Mouse (Mus musculus) forebrain, postnatal 0 days (tissue): ENCODE measurements at regions not wholly inside any gene's neighbourhood (a gene's known extent, or its start where the extent isn't known, plus 50 kb on each side); places are given as distances from the start of the nearest gene placed in this dataset.
"Not testable (repeated sequence)": the region's sequence is repeated elsewhere in the genome, so short reads cannot be mapped to it uniquely, and the experiment has no call there.

Experiments
- ATAC-seq: fragments of 200-750 bp; cut with Nextera tagmentation; 2 replicates; pipeline ENCODE4 v1.8.0; 2017; ENCODE audit warnings: mild to moderate bottlenecking, moderate library complexity
- DNase-seq: peaks from one replicate; pipeline ENCODE4 v3.0.0-alpha.2; 2015
- H3K27ac ChIP-seq: fragments of 300-500 bp; sonication (generic); 2 replicates; pipeline ENCODE4 v1.5.1; 2014; ENCODE audit warnings: low read depth, mild to moderate bottlenecking, antibody characterized with exemption, low read length, moderate library complexity, mixed read lengths
- H3K27me3 ChIP-seq: fragments of 300-500 bp; sonication (generic); 2 replicates; pipeline ENCODE4 v1.6.1; 2014; ENCODE audit warnings: mild to moderate bottlenecking, low read length, mixed read lengths; ENCODE audit not compliant: insufficient read depth
- H3K36me3 ChIP-seq: fragments of 300-500 bp; sonication (generic); 2 replicates; pipeline ENCODE4 v1.6.1; 2014; ENCODE audit warnings: mild to moderate bottlenecking, moderate library complexity; ENCODE audit not compliant: insufficient read depth
- H3K4me1 ChIP-seq: fragments of 300-500 bp; sonication (generic); 2 replicates; pipeline ENCODE4 v1.6.1; 2014; ENCODE audit warnings: antibody characterized with exemption; ENCODE audit not compliant: insufficient read depth
- H3K4me2 ChIP-seq: fragments of 300-500 bp; sonication (generic); 2 replicates; pipeline ENCODE4 v1.6.1; 2014; ENCODE audit warnings: low read depth, mild to moderate bottlenecking, moderate library complexity
- H3K4me3 ChIP-seq: fragments of 300-500 bp; sonication (generic); 2 replicates; pipeline ENCODE4 v1.5.1; 2014; ENCODE audit warnings: low read depth, low read length, mixed read lengths
- H3K9ac ChIP-seq: fragments of 300-500 bp; sonication (generic); 2 replicates; pipeline ENCODE4 v1.6.1; 2014; ENCODE audit warnings: mild to moderate bottlenecking
- H3K9me3 ChIP-seq: fragments of 300-500 bp; sonication (generic); 2 replicates; pipeline ENCODE4 v1.6.1; 2016; ENCODE audit warnings: low read length
- CTCF ChIP-seq: sonication (generic); IDR thresholded peaks from 2 replicates; pipeline ENCODE4 v1.5.1; 2016; ENCODE audit warnings: antibody characterized with exemption, control low read depth, low read depth
- WGBS: fragments of 180-500 bp; shearing (Covaris S2); extraction: QIAGEN DNeasy Blood & Tissue Kit; methylation state at CpG from one replicate; pipeline ENCODE4 v1.1.7; 2014; 5-methylcytosine and 5-hydroxymethylcytosine counted together

DNA sequence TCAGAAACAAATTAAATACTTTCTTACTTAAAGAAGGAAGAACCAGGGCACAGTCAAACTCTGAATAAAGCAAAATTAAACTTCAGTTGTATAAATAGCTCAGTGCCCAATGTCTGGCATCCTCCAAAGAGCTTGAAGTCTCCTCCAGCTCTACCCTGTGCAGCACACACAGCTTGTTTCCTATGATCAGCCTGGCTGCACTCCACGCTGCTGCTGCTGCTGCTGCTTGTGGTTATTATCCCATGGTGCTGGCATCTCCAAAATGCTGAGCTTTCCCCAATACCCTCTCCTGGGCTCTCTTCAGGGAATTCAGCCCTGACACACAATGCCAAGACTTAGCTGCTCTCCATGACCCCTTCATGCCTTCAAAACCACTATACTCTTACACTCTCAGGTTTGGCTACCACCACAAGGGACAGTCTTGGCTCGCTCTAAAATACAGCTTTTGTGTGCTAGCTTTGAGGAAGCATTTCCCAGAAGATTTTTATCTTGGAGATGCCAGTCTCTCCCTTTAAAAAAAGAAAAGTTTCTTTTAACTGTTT, 121.0 kb downstream of the Rab10 start:
- H3K9ac ChIP-seq, H3K27me3 ChIP-seq, H3K27ac ChIP-seq, H3K9me3 ChIP-seq, H3K4me3 ChIP-seq, H3K36me3 ChIP-seq, H3K4me1 ChIP-seq, DNase-seq, H3K4me2 ChIP-seq, ATAC-seq: not testable (repeated sequence)
- 65% methylated on average over 2 of the region's 2 CpGs for WGBS

DNA sequence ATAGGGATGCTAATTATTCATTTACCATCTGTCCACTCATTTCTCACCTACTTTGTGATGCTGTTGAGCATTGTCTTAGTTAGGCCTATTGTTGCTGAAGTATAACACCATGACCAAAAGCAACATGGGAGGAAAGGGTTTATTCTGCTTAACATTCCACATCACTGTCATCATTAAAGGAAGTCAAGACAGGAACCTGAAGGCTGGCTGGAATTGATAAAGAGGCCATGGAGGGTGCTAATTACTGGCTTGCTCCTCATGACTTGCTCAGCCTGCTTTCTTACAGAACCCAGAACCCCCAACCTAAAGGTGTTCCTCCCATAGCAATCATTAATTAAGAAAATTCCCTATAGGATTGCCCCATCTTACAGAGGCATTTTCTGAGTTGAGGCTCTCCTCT, 121.6 kb downstream of the Rab10 start:
- no peak overlapping the region for H3K9ac ChIP-seq
- H3K4me1 ChIP-seq, result no peaks in the 10 kb centered on the region
- TF ChIP-seq CTCF, result no peak
- ATAC-seq, result no peak
- no peak overlapping the region for H3K4me2 ChIP-seq
- no peaks in the 10 kb centered on the region for H3K36me3 ChIP-seq
- no peaks in the 10 kb centered on the region for H3K27me3 ChIP-seq
- no peaks in the 10 kb centered on the region for H3K9me3 ChIP-seq
- no peak overlapping the region for H3K27ac ChIP-seq
- H3K4me3 ChIP-seq, result no peak overlapping the region
- no peak for DNase-seq

DNA sequence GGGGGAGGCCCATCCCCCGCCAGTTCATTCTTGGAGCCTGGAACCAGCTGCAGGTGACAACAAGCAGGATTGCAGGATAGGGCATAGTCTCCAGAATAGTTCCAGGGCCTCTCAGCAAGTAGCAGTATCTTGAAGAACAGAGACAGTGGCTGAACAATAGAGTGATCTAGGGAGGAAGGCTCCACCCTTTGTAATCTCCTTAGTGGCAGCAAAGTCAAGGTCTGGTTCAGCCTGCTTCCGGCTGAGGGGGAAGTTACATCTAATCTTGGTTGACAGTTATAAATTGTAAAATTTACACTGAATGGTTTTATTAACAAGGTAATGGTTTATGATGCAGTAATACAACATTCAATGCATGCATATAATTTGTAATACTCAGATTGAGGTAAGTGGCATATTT, 136.4 kb downstream of the Rab10 start:
- H3K27ac ChIP-seq, result no peak overlapping the region
- ATAC-seq (no peak), DNase-seq (no peak)

DNA sequence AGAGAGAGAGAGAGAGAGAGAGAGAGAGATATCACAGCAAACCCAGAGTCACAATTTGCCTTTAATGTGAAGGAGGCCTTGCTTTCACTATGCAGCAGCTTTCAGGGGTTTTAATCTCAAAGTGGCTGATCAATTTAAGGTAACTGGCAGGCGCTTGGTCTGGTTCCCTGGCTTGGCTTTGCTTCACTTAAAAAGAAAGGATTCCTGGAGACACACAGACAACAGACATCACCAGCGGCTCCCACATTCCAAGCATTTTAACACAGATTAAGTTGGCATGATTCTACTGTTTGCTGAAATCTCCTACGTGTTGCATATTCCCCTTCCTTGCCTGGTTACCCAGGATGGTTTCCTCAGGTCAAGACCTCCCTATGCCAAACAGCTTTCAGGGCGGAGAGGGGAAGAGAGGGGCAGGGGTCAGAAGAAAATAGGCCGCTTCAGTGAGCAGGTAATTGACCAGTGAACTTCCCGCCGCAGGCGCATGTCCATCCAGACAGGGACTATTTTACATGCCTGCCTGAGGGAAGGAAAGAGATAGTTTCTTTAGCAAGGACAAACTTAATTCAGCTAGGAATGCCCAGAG, 140.0 kb downstream of the Rab10 start:
- H3K36me3 ChIP-seq, H3K9me3 ChIP-seq, ATAC-seq, H3K4me2 ChIP-seq, DNase-seq, H3K9ac ChIP-seq, H3K4me1 ChIP-seq, H3K27me3 ChIP-seq, H3K27ac ChIP-seq, H3K4me3 ChIP-seq: not testable (repeated sequence)
- 38% methylated on average over 8 of the region's 8 CpGs for WGBS

More for the DNA sequence above, 136.4 kb downstream of the Rab10 start:
- Histone ChIP-seq H3K9me3 (no peaks in the 10 kb centered on the region), H3K4me1 (no peaks in the 10 kb centered on the region), H3K36me3 (no peaks in the 10 kb centered on the region), H3K9ac (no peak overlapping the region), H3K4me3 (no peak overlapping the region), H3K27me3 (no peaks in the 10 kb centered on the region), H3K4me2 (no peak overlapping the region)
- WGBS, result 75% methylated on average over 2 of the region's 2 CpGs
- TF ChIP-seq CTCF, result no peak

DNA sequence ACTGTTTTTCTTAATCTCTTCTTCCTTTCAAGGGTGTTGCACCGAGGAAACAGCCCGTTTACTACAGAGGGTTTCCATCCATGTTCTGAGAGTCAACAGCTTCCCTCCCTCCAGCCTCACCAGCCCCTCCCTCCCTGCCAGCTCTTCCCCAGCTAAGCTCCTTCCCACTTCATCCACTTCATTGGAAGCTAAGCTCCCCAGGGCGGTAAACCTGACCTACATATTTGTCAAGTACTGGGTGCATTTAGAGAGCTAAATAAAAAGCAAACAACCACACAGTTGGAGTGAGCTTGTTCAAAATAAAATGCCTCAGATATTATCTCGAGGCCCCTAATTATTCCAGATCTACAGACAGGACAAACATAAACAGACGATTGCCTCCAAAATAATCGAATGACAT, 148.1 kb downstream of the Rab10 start:
- not testable (repeated sequence) for H3K4me3 ChIP-seq, H3K36me3 ChIP-seq, ATAC-seq, H3K4me2 ChIP-seq, H3K9ac ChIP-seq, H3K27ac ChIP-seq, H3K4me1 ChIP-seq, H3K9me3 ChIP-seq, DNase-seq, H3K27me3 ChIP-seq
- WGBS, result 78% methylated on average over 6 of the region's 6 CpGs

DNA sequence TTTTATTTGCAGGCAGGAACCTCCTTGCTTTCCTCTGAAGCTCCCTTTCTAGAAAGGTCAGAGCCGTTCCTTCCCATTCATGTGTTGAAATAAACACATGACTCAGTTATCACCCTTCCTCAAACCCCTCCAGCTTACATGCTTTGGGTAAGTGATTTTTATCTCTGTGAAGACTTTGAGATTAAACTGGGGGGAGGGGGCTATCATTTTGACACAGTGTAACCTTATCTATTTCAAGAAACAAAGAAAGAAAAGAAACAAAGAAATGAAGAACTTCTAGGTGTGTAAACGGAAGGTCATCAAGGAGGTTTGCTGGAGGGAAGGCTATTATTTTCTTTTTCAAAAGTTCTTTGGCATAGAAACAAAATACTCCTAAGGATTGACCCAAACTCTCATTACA, 151.0 kb downstream of the Rab10 start:
- 93% methylated on average over 2 of the region's 2 CpGs for WGBS
- H3K9ac ChIP-seq, DNase-seq, H3K27ac ChIP-seq, H3K9me3 ChIP-seq, ATAC-seq, H3K4me3 ChIP-seq, H3K4me2 ChIP-seq, H3K4me1 ChIP-seq, H3K36me3 ChIP-seq, H3K27me3 ChIP-seq: not testable (repeated sequence)

DNA sequence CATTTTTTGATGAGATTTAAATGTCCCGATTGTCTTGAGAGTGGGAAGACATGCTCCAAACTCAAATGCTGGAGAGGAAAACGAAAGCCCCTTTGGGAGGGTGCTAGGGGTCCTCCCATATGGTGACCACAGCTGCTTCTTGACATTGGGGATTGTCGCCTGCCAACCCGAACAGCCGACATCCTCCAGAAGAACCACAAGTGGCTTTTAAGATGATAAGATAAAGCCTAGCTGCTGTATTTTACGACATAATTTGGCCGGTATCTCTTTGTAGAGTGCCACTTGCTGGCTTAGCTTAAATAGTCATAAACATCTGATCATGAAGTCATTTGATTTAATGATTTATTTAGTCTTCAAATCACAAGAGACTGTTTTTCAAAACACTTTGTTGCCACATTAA, 156.1 kb downstream of the Rab10 start:
- H3K27ac ChIP-seq, H3K4me2 ChIP-seq, H3K9me3 ChIP-seq, ATAC-seq, H3K36me3 ChIP-seq, H3K9ac ChIP-seq, DNase-seq, H3K4me1 ChIP-seq, H3K4me3 ChIP-seq, H3K27me3 ChIP-seq: not testable (repeated sequence)
- 92% methylated on average over 7 of the region's 7 CpGs for WGBS

DNA sequence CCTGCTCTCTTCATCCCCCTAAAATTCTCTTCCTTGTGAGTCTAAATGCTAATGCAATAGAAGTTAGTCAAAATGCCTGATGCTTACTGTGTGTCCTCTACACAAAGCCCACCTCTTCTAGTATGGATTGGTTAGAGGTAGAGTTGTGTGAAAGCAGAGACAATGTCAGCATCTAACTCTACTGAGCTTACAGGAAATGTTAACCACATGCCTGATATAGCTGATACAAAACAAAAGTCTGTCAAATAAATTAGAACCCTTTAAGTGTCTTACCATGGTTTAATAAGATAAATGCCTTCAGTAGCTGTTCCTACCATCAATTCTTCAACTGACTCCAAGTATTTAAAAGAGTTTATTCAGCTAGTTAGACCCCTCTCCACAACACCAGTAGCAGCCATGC, 177.2 kb downstream of the Rab10 start:
- not testable (repeated sequence) for H3K27me3 ChIP-seq, ATAC-seq, H3K36me3 ChIP-seq, H3K9me3 ChIP-seq, H3K4me2 ChIP-seq, DNase-seq, H3K27ac ChIP-seq, H3K4me1 ChIP-seq, H3K4me3 ChIP-seq, H3K9ac ChIP-seq

DNA sequence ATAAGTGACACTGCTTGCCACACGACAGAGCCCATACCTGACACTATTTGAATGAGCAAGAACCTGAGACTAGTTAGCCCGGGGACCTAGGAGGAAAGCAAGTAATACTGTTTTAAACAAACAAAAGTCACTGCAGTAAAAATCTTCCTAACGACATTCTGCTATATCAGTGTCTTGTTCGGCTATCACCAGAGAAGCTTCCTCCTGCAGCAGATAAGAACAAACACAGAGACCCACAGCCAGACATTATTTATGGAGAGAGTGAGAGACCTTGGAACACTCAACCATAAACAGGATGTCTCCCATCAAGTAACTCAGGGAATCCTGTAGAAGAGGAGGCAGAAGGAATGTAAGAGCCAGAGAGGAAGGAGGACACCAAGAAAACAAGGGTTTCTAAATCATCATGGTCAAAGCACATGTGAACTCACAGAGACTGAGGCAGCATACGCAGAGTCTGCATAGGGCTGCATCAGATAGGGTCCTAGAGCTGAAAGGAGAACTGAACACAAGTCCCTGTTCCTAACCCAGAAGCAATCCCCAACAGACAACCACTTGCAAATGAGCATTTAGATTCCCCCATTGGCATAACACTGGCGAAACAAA, 178.5 kb downstream of the Rab10 start:
- not testable (repeated sequence) for H3K36me3 ChIP-seq, H3K9me3 ChIP-seq, DNase-seq, H3K9ac ChIP-seq, H3K27me3 ChIP-seq, H3K27ac ChIP-seq, H3K4me1 ChIP-seq, H3K4me2 ChIP-seq, H3K4me3 ChIP-seq, ATAC-seq
- WGBS, result 90% methylated on average over 6 of the region's 6 CpGs

DNA sequence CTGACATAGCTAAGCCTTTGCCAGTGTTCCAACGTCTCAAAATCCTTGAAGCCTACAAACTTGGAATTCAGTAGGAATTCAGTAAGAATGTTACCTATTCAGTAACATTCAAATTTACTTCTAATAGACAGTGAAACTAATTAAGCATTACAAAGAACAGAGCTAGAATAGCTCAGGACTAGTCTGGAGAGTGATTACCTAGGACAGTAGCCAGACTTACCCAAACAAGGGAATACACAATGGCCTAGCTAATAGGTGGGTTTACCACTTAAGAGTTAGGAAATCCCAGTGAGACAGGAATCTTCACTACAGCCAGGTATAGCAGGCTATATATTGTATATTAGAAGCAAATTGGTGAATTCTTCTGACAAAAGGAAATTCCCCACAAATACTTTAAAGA, 182.4 kb downstream of the Rab10 start:
- not testable (repeated sequence) for H3K27ac ChIP-seq, ATAC-seq
- 53% methylated on average over 1 of the region's 1 CpGs for WGBS

More for the DNA sequence above, 182.4 kb downstream of the Rab10 start:
- H3K9ac ChIP-seq, H3K36me3 ChIP-seq, H3K4me2 ChIP-seq, H3K4me3 ChIP-seq, DNase-seq, H3K4me1 ChIP-seq, H3K27me3 ChIP-seq, H3K9me3 ChIP-seq: not testable (repeated sequence)
